Mouse (Mus musculus) limb, embryonic 14.5 days (tissue): ENCODE results near the gene C87436. TPM values are rescaled to one million over a fixed set of nuclear protein-coding genes. Genes with fewer than 3 reads are reported as not detected.

Experiments used
- ATAC-seq: fragments of 200-750 bp; cut with Nextera tagmentation; 2 replicates; pipeline ENCODE4 v1.8.0; 2017; ENCODE audit warnings: low read depth, moderate number of reproducible peaks, moderate TSS enrichment; ENCODE audit not compliant: low FRiP score
- DNase-seq: peaks from one replicate; pipeline ENCODE4 v3.0.0-alpha.2; 2015; ENCODE audit warnings: low spot score
- H3K27ac ChIP-seq: fragments of 300-500 bp; sonication (generic); replicated peaks from 2 replicates; pipeline ENCODE4 v1.5.1; 2014; ENCODE audit warnings: low read depth, mild to moderate bottlenecking, low read length, moderate library complexity, mixed read lengths
- H3K27me3 ChIP-seq: fragments of 300-500 bp; sonication (generic); 2 replicates; pipeline ENCODE4 v1.6.1; 2014; ENCODE audit warnings: low read length, mixed read lengths; ENCODE audit not compliant: control insufficient read depth, insufficient read depth
- H3K36me3 ChIP-seq: fragments of 300-500 bp; sonication (generic); 2 replicates; pipeline ENCODE4 v1.6.1; 2014; ENCODE audit warnings: mild to moderate bottlenecking, low read length, moderate library complexity, mixed read lengths; ENCODE audit not compliant: control insufficient read depth, insufficient read depth
- H3K4me1 ChIP-seq: fragments of 300-500 bp; sonication (generic); 2 replicates; pipeline ENCODE4 v1.6.1; 2014; ENCODE audit warnings: antibody characterized with exemption, low read length, mixed read lengths; ENCODE audit not compliant: control insufficient read depth, insufficient read depth
- H3K4me2 ChIP-seq: fragments of 300-500 bp; sonication (generic); replicated peaks from 2 replicates; pipeline ENCODE4 v1.6.1; 2014; ENCODE audit warnings: low read depth, mild to moderate bottlenecking, low read length, moderate library complexity; ENCODE audit not compliant: severe bottlenecking
- H3K4me3 ChIP-seq: fragments of 300-500 bp; sonication (generic); replicated peaks from 2 replicates; pipeline ENCODE4 v1.5.1; 2014; ENCODE audit warnings: low read length
- H3K9ac ChIP-seq: fragments of 300-500 bp; sonication (generic); 2 replicates; pipeline ENCODE4 v1.6.1; 2014; ENCODE audit warnings: mild to moderate bottlenecking, low read depth, low read length, moderate library complexity; ENCODE audit not compliant: severe bottlenecking
- H3K9me3 ChIP-seq: fragments of 300-500 bp; sonication (generic); 2 replicates; pipeline ENCODE4 v1.6.1; 2016; ENCODE audit warnings: low read length; ENCODE audit not compliant: control insufficient read depth
- POLR2A ChIP-seq: fragments of 200-500 bp; IDR thresholded peaks from 2 replicates; pipeline ENCODE4 v1.8.0; 2012; ENCODE audit warnings: inconsistent platforms, mild to moderate bottlenecking, moderate library complexity, borderline replicate concordance; ENCODE audit not compliant: insufficient read depth, insufficient read length; ENCODE audit errors: extremely low read depth
- WGBS: fragments of 180-500 bp; shearing (Covaris S2); extraction: QIAGEN DNeasy Blood & Tissue Kit; methylation state at CpG from one replicate; pipeline ENCODE4 v1.1.7; 2014; 5-methylcytosine and 5-hydroxymethylcytosine counted together
- polyA plus RNA-seq, 2 experiments: library from polyadenylated mRNA; depleted of rRNA in 1 of 2; stranded (reverse) in 1 of 2; unstranded in 1 of 2; fragments of >200 nt; fragmentation: Nextera tagmentation in 1 of 2; extraction: Ambion mirVana in 1 of 2; gene quantifications; 2 replicates each; pipeline versions ENCODE4 v1.2.1 to v1.2.3; 2012 to 2014

The C87436 gene
- polyA plus RNA-seq, 2 experiments, result 19.1 to 20.6 TPM

DNA sequence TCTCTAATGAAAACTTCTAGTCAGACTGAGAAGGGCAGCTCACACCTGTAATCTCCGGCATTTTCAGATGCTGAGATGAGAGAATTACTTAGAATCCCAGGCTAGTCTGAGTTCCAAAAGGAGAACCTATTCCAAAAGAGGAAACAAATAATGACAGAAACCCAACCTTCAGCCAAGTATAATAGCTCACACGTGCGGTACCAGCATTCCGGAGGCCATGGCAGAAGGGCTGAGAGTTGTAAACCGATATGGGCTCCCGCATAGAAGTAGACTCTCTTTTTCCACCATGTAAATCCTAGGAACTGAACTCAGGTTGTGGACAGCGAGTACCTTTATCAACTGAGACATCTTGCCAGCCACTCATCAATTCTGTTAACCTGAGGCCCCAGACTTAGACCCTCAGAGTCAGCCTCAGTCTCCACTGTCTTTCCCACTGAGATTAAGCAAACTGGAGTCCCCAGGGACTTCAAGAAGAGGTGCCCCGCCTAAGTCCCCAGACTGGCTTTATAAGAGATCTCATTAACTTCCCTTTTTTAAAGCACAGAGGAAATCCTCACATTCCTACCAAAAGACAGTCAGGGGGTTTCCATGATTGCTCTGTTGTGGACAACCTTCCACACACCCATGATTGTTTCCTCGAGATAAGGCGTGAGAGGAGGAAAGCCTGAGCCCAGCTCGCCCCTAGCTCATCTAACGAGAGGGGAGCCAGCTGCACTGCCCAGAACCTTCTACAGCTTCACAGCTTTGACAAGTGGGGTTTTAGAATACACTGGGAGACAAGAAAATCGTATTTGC, 55.5 kb downstream of the C87436 start:
- 49% methylated on average over 13 of the region's 13 CpGs for WGBS
- no peak overlapping the region for H3K9ac ChIP-seq

DNA sequence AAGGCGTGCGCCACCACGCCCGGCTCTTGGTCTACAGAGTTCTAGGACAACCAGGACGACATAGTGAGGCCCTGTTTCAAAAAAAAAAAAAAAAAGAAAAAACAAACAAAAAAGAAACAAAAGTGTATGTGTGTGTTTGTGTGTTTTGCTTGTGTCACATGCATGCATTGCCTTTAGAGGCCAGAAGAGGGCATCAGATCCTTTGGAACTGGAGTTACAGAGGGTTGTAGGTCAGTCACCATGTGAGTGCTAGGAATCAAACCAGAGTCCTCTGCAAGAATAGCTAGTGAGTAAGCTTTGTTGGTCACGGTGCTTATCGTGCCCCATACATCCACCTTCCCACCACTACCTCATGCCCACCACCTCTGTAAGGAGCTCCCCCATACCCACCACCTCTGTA, 56.6 kb downstream of the C87436 start:
- WGBS, result 94% methylated on average over 7 of the region's 7 CpGs
- Histone ChIP-seq H3K4me1 (peaks cover 18% of the 10 kb centered on the region), H3K4me2 (no peak overlapping the region)

More for the DNA sequence above, 55.5 kb downstream of the C87436 start:
- Histone ChIP-seq H3K4me3 (no peak overlapping the region), H3K4me1 (peaks cover 18% of the 10 kb centered on the region), H3K9me3 (no peaks in the 10 kb centered on the region), H3K4me2 (no peak overlapping the region), H3K36me3 (no peaks in the 10 kb centered on the region), H3K27ac (peak overlapping the region; percentile 38; the same call in 1 of the 2 replicates), H3K27me3 (no peaks in the 10 kb centered on the region)
- DNase-seq, result no peak
- no peak for TF ChIP-seq POLR2A
- ATAC-seq, result no peak; the same call in 1 of the 2 replicates

DNA sequence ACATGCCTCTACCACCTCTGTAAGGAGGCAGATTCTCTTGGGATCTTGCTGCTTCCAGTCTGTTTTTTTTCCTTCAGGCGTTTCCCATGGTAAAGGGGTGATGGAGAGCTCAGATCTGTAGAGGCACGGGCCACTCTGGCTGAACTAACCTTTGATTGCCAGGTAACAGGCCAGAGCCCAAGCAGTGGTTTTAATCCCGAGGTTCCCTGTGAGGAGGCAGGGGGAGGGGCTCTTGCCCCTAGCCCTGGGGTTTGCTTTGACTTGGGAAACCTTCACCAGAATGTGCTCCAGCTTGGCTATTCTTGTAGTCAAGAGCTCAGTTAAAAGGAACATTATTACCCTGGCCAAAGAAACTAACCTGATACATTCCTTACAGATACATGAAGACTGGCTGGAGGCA, 57.5 kb downstream of the C87436 start:
- WGBS, result 54% methylated on average over 3 of the region's 3 CpGs
- H3K27ac ChIP-seq, result no peak overlapping the region
- DNase-seq (no peak), ATAC-seq (no peak)
- H3K4me2 ChIP-seq, result no peak overlapping the region
- no peaks in the 10 kb centered on the region for H3K9me3 ChIP-seq
- H3K4me3 ChIP-seq, result no peak overlapping the region
- peaks cover 18% of the 10 kb centered on the region for H3K4me1 ChIP-seq
- no peak overlapping the region for H3K9ac ChIP-seq
- no peaks in the 10 kb centered on the region for H3K27me3 ChIP-seq
- TF ChIP-seq POLR2A, result no peak
- H3K36me3 ChIP-seq, result no peaks in the 10 kb centered on the region

More for the DNA sequence above, 56.6 kb downstream of the C87436 start:
- no peaks in the 10 kb centered on the region for H3K9me3 ChIP-seq
- no peak overlapping the region for H3K9ac ChIP-seq
- DNase-seq (no peak), ATAC-seq (no peak)
- H3K4me3 ChIP-seq, result no peak overlapping the region
- H3K27me3 ChIP-seq, result no peaks in the 10 kb centered on the region
- H3K27ac ChIP-seq, result no peak overlapping the region
- no peaks in the 10 kb centered on the region for H3K36me3 ChIP-seq
- no peak for TF ChIP-seq POLR2A

DNA sequence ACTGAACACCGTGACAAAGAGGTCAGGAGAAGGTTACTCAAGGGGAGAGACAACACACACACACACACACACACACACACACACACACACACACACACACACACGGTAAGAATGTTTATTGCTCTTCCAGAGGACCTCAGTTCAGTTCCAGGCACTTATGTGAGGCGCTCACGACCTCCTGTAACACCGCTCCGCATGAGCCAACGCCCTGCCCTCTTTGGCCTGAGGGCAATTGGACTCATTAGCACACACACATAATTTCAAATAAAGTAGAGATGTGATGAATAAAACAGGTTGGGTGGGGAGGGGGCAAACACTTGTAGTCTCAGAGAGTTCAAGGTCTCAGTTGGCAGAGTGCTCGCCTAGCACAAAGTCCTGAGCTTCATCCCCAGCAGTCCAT, 58.0 kb downstream of the C87436 start:
- Histone ChIP-seq H3K27ac (no peak overlapping the region), H3K4me2 (no peak overlapping the region), H3K27me3 (no peaks in the 10 kb centered on the region), H3K36me3 (no peaks in the 10 kb centered on the region), H3K4me1 (peaks cover 18% of the 10 kb centered on the region), H3K4me3 (no peak overlapping the region), H3K9me3 (no peaks in the 10 kb centered on the region), H3K9ac (no peak overlapping the region)
- 63% methylated on average over 8 of the region's 8 CpGs for WGBS
- DNase-seq, result no peak
- TF ChIP-seq POLR2A, result no peak
- no peak for ATAC-seq

DNA sequence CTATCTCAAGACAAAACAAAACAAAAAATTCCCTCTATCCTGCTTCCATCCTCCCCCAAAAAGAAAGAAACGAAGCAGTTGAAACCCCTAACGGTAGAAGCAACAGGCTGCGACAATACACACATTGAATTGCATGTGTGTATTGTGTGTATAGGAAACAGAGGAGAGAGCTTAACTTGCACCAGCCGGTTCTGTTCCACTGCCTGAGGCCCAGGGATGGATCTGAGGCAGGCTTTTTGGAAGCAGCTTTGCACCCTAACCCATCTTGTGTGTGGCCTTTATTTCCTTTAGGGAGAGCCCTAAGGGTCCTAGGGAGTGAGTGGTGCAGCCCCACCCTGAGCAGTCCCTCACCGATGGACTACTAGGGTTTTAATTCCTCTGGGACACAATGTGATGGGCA, 58.4 kb downstream of the C87436 start:
- TF ChIP-seq POLR2A, result no peak
- 72% methylated on average over 5 of the region's 5 CpGs for WGBS
- H3K36me3 ChIP-seq, result no peaks in the 10 kb centered on the region
- H3K4me2 ChIP-seq, result peak overlapping the region; percentile 47
- ATAC-seq, result no peak
- H3K27me3 ChIP-seq, result no peaks in the 10 kb centered on the region
- 0 out of 2 replicates have a peak overlapping the region, but pooled peaks have one; percentile 31 for H3K4me3 ChIP-seq
- no peaks in the 10 kb centered on the region for H3K9me3 ChIP-seq
- 0 out of 2 replicates have a peak overlapping the region, but pooled peaks have one; percentile 65 for H3K27ac ChIP-seq
- no peak for DNase-seq
- peaks cover 18% of the 10 kb centered on the region for H3K4me1 ChIP-seq
- peak overlapping the region; percentile 52; the same call in 1 of the 2 replicates for H3K9ac ChIP-seq
